Mouse (Mus musculus) layer of hippocampus, postnatal 36 days (tissue): ENCODE measurements around the gene Homer1. TPM values are rescaled to one million over a fixed set of nuclear protein-coding genes. Genes with fewer than 3 reads are reported as not detected.

Source experiments
- DNase-seq, 2 experiments: peaks; one replicate each; pipeline ENCODE4 v3.0.0; 2022
- total RNA-seq, 2 experiments: library from RNA; stranded (reverse); gene quantifications; 2 replicates each; pipeline ENCODE4 v1.2.3; 2021

Homer1 gene
- total RNA-seq, 2 experiments from 2014 or later, result 201 to 229 TPM

GRCm38 (mm10) chr13:93340555-93341278 lies 41.3 kb downstream of the Homer1 start:
- DNase-seq, result no peak

DNA sequence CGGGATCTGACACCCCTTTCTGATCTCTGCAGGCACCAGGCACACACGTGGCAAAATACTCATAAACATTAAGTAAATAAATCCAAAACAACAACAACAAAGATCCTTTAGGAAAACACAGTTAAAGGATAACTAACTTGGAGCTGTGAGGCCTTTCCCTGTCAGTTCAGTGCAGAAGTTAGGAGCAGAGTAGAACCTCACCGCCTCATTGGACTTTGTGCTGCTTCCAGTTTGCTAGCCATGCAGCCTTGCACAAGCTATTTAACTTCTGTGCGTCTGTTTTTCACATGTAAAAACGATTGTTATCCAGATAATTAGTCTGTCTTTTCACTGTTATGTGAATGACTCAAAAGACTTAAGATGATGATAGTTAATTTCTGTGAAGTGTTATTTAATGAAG lies 43.2 kb downstream of the Homer1 start:
- DNase-seq, result no peak

DNA sequence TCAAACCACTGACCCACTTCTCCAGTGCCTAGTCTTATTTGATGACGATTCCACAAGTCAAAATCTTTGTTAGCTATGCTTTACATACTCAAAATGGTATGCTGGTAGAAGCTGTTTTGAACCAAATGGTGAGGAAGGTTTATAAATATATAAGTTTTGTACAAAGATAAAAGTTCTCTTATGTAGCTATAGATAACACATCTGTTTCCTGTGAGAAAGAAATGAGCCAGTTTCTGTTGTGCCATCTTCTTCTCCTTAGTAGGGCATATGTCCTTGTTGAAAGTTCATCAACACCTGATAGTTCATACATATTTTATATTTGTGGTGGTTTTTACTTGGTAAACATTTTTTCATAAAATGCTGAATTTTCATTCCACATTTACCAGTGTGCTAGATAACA lies 45.0 kb downstream of the Homer1 start:
- DNase-seq, result no peak

DNA sequence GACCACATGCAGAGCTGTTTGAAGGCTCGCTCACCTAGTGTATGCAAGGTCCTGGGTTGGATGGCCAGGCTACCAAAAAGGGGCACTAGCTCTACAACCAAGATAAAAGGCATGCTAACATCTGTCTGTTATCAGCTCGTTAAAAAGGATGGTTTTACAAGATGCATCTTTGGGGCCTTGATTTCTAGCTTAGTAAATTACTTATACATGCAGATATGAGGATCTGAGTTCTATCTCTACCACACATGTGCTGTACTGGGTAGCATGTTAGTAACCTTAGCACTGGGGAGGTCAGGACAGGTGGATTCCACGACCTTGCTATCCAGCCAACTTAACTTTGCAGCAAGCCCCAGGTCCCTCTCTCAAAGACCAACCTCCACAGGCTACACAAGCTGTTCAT lies 46.4 kb downstream of the Homer1 start:
- DNase-seq, result no peak

GRCm38 (mm10) chr13:93352030-93352429 lies 52.6 kb downstream of the Homer1 start:
- DNase-seq, result no peak

GRCm38 (mm10) chr13:93354420-93355278 lies 55.2 kb downstream of the Homer1 start:
- DNase-seq, result no peak

DNA sequence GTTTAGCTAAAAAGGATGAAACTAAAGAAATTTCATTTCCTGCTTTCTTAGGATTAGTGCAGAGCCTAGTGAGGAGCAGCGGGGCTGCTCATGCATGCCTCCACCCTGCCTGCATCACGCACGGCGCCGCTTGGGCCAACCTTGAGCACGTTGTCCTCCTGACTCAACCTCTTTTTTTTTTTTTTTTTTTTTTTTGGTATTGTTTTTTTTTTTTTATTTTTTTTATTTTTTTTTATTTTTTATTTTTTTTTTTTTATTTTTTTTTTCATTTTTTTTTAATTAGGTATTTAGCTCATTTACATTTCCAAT lies 55.8 kb downstream of the Homer1 start:
- no peak for DNase-seq

- no peak for DNase-seq
Measured at GRCm38 (mm10) chr13:93358522-93358921, 59.1 kb downstream of the Homer1 start.

GRCm38 (mm10) chr13:93367555-93367954 lies 68.1 kb downstream of the Homer1 start:
- no peak for DNase-seq

GRCm38 (mm10) chr13:93368812-93369584 lies 69.6 kb downstream of the Homer1 start:
- DNase-seq, result no peak

DNA sequence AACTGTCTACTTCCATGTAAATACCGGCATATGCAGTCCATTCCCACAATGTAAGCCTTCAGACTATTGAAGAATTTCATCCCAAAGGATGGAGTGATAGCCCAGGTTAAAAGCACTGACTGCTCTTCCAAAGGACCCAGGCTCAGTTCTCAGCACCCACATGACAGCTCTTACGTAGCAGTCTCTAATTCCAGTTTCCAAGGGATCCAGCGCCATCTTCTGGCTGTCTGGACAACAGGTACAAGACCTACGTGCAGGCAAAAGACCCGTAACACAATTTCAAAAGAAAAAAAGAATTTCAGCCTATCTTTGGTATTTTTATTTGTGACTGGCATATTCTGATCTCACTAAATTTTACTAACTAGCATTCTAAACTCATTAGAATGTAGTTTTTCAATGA lies 75.0 kb downstream of the Homer1 start:
- no peak for DNase-seq

- no peak for DNase-seq
Measured at GRCm38 (mm10) chr13:93378493-93378892, 79.1 kb downstream of the Homer1 start.

- no peak for DNase-seq
Measured at GRCm38 (mm10) chr13:93380399-93381063, 81.1 kb downstream of the Homer1 start.

DNA sequence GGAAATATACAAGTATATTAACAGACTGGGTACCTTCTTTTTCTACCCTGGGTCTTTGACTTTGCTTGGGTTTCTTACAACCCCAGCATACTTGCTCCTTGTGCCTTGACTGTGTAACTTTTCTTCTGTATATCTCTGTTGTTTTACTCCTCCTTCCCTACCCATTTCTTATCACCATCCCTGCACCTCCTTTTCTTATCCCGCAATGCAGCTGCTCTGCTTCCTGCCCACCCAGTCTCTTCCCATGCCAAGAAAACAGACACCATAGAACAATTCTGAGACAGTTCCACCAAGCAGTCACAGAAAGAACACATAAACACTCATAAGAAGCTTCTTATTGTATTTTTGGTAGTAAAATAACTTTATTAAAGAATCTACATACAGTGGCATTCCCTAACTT lies 81.9 kb downstream of the Homer1 start:
- DNase-seq, result no peak

- no peak for DNase-seq
Measured at GRCm38 (mm10) chr13:93383092-93383491, 83.7 kb downstream of the Homer1 start.

DNA sequence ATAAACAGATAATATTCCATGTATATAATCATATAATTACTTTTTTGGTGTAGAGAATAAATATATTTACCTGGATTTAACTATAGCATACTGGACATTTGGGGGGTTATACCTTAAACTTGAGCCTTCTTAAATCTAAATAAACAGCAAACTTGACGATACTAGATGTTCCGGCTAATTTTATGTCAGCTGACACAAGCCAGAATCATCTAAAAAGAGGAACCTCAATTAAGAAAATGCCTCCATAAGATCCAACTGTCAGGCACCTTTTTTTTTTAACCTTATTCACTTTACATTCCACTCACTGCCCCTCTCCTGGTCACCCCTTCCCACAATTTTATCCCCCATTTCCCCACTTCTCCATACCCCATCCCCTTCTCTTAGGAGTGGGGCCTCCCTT lies 84.2 kb downstream of the Homer1 start:
- no peak for DNase-seq

- DNase-seq, result no peak
Measured at GRCm38 (mm10) chr13:93384481-93384880, 85.0 kb downstream of the Homer1 start.

- DNase-seq, result no peak
Measured at GRCm38 (mm10) chr13:93385147-93385546, 85.7 kb downstream of the Homer1 start.

DNA sequence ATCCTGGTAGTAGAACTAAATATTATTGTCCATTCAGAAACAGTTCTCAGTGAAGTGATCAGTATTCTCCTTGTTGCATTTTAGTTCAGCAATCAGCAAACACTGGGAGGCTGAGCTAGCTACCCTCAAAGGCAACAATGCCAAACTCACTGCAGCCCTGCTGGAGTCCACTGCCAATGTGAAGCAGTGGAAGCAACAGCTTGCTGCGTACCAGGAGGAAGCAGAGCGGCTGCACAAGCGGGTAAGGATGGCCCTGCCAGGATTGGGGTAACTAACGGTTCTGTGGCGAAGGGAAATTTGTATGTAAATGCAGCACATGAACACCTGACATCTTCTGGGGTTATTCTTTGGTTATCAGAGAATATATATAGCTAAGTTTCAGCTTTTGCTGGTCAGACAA lies 88.0 kb downstream of the Homer1 start:
- no peak for DNase-seq

DNA sequence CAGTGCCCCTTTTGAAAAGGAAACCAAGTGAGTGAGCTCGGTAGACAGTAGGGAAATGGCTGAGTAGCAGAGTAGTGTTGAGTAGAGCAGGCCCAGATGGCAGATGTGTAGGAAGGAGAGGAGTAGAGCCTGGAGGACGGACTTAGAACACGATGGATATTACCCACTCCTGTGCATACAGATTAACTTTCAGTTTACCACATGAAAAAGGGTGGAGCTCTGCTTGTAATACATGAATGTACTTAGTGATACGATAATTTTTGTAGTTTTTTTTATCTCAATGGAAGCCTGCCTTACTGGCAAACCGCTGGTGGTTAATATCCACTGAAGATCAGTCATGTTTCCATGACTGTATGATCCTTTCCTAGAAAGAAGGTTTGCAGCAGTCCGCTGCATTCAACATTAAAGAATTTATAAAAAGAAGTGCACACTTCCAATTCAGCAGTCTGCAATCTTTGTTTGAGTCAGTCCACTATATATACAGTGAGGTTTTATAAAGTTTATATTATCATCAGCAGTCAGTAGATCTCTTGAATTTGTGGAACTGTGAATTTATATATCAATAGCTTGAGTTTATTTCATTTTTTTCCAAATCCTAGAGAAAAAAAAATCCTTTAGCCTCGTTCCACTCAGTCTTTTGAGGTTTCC lies 89.3 kb downstream of the Homer1 start:
- no peak for DNase-seq

DNA sequence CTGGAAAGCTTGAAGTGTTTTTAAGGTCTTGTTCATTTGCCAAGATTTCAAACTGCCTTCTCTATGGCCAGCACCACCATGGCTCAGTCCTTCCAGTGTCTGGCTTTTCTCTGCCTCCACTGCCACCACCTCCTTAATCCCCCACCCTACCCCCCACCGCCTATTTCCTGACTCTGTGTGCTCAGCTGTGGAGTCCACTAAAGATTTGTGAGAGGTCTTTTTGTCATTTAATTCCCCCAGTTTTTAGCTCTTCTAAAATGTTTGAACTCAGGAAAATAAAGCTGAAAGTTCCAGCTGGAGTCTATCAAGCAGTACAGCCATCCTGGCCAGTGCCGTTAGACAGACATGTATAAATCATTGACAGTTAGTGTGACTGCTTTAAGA lies 89.8 kb downstream of the Homer1 start:
- no peak for DNase-seq

DNA sequence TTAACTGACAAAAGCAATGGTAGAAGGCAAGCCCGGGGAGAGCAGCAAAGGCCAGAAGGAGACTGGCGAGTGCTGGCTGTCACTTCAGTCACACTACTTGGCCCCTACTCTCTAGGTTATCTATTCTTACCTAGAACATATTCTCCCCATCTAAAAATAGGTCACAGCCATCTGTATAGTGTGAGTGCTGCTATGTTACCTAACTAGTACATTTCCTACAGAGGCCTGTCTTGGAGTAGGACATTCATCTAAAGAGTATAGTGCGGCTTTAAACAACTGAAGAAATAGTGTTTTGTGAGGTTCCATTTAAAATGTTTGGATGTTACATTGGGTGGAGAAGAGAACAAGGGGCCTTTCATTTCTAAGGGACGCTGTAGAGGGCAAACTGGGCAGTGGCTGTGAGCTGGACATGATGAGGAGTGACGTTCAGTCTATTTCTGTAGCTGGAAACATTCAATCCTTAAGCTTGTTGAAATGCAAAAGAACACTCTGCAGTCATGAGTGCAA lies 100.3 kb downstream of the Homer1 start:
- no peak for DNase-seq
